Mouse (Mus musculus): ENCODE measurements around the gene Dpy19l3. TPM values are rescaled to one million over a fixed set of nuclear protein-coding genes. Genes with fewer than 3 reads are reported as not detected.
A peak's percentile ranks its signal among the peaks of the same experiment; 100 is the strongest.

Gene Dpy19l3
- 42.4 and 44.6 TPM in 2 replicates for polyA plus RNA-seq (2015; fragmentation: Nextera tagmentation; extraction: Ambion mirVana)

DNA sequence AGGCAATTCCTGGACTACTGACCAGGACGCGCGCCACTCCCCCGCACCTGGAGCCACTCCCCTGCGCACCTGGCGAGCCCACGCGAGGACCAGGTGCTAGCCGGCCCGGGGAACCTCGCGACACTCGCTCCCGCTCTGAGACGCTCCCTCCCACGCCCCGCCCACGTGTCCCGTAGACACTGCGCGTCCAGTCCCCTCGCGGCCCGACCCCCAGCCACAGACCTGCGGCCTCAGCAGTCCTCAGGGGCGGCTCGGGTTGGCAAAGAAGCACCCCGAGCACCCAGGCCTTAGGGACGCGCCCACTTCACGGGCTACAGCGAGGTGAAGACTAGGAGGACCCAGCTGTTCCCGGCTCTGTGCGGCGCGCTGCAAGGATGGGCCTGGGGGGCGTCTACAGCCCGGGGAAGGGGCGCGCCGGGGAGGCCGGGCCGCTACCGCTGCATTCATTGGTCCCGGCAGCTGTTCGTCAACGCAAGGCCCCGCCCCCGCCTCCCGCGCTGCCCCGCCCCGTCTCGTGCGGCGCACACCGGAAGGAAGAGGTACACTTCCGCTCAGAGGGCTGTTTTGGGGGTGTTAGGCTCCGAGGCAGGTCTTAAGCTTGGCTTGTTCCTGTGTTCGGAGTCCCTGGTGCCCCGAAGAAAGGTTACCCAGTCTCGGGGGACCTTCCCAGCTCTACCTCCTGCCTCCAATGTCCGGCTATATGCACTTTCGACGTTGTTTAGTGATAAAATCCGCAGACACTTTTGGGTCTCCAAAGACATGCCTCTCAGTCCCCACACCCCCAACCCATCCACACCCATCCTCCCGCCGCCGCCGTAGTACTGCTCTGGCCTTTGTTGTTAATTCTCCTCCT lies at the start of gene Dpy19l3:
Gene Dpy19l3 (minus strand): TSS at position 422 of the 853 bp plus-strand sequence.
- Histone ChIP-seq H3K36me3 (ENCODE audit: control insufficient read depth, insufficient read depth, low read length) (peaks cover 5% of the 10 kb centered on the region; the same call in 1 of the 2 replicates), H3K4me2 (ENCODE audit: low read length) (peak within 1 kb of the TSS; percentile 97), H3K4me3 (ENCODE audit: low read depth, low read length) (peak within 1 kb of the TSS; percentile 91), H3K4me1 (ENCODE audit: control insufficient read depth, insufficient read depth, low read length) (peaks cover 9% of the 10 kb centered on the region), H3K27me3 (ENCODE audit: control insufficient read depth, insufficient read depth, low read depth, low read length) (no peaks in the 10 kb centered on the region), H3K9ac (ENCODE audit: low read depth, low read length) (peak within 1 kb of the TSS; percentile 85), H3K9me3 (replicated peaks; ENCODE audit: control insufficient read depth, low read length, poor library complexity, severe bottlenecking) (no peaks in the 10 kb centered on the region), H3K27ac (ENCODE audit: low read length) (peak within 1 kb of the TSS; percentile 80)
- peak; percentile 98 for ATAC-seq
- under 1% methylated on average over 57 of the region's 70 CpGs for WGBS

DNA sequence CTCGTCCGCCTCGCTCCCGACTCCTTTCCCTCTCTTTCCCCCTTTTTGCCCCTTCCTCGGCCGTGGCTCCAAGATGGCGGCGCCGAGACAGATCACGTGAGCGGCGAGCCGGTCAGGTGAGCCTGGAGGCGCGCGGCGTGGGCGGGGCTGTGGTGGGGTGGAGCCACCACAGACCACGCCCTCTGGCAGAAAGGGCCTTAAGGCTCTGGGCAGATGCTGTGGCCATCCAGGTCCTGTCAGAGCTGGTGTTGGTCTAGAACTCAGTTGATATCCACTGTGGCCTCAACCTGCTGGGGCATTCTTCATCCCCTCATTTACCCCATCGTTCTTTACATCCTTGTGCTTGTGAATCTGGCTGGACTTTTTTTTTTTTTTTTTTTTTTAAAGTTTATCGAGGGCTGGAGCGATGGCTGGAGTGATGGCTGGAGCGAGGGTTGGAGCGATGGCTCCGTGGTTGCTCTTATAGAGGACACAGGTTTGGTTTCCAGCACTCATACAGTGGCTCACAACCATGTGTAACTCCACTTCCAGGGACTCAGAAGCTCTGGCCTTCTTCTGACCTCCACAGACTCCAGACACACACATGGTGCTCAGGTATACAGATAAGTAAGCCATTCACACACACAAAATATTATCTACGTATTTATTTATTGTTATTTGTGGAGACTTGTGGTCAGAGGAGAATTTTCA lies 48.8 kb upstream of the Dpy19l3 start, which contains the start of gene Zfp507:
Gene Zfp507 (minus strand): TSS at position 98 of the 690 bp plus-strand sequence.
- Histone ChIP-seq H3K27ac (ENCODE audit: low read length) (peak within 1 kb of the TSS; percentile 90), H3K9me3 (replicated peaks; ENCODE audit: control insufficient read depth, low read length, poor library complexity, severe bottlenecking) (no peaks in the 10 kb centered on the region)

GRCm38 (mm10) chr7:35802201-35802905 lies 48.1 kb upstream of the Dpy19l3 start:
- Histone ChIP-seq H3K27ac (ENCODE audit: low read length) (peak overlapping the region; percentile 90), H3K36me3 (ENCODE audit: control insufficient read depth, insufficient read depth, low read length) (peaks cover 12% of the 10 kb centered on the region), H3K9me3 (replicated peaks; ENCODE audit: control insufficient read depth, low read length, poor library complexity, severe bottlenecking) (no peaks in the 10 kb centered on the region), H3K4me3 (ENCODE audit: low read depth, low read length) (peak overlapping the region; percentile 96), H3K27me3 (ENCODE audit: control insufficient read depth, insufficient read depth, low read depth, low read length) (no peaks in the 10 kb centered on the region), H3K4me1 (ENCODE audit: control insufficient read depth, insufficient read depth, low read length) (peaks cover 13% of the 10 kb centered on the region), H3K9ac (ENCODE audit: low read depth, low read length) (peak overlapping the region; percentile 98), H3K4me2 (ENCODE audit: low read length) (peak overlapping the region; percentile 86)
- WGBS, result under 1% methylated on average over 39 of the region's 49 CpGs
- peak; percentile 92 for ATAC-seq

More for the DNA sequence above, 48.8 kb upstream of the Dpy19l3 start, which contains the start of gene Zfp507:
- peak; percentile 95 for ATAC-seq
- Histone ChIP-seq H3K4me3 (ENCODE audit: low read depth, low read length) (peak within 1 kb of the TSS; percentile 96), H3K36me3 (ENCODE audit: control insufficient read depth, insufficient read depth, low read length) (peaks cover 12% of the 10 kb centered on the region), H3K4me1 (ENCODE audit: control insufficient read depth, insufficient read depth, low read length) (peaks cover 13% of the 10 kb centered on the region), H3K27me3 (ENCODE audit: control insufficient read depth, insufficient read depth, low read depth, low read length) (no peaks in the 10 kb centered on the region), H3K4me2 (ENCODE audit: low read length) (peak within 1 kb of the TSS; percentile 86), H3K9ac (ENCODE audit: low read depth, low read length) (peak within 1 kb of the TSS; percentile 98)
- 25% methylated on average over 22 of the region's 26 CpGs for whole genome bisulfite sequencing

GRCm38 (mm10) chr7:35796123-35796522 lies 41.9 kb upstream of the Dpy19l3 start:
- peaks cover 48% of the 10 kb centered on the region for H3K36me3 ChIP-seq (ENCODE audit: control insufficient read depth, insufficient read depth, low read length)
- no peaks in the 10 kb centered on the region for H3K9me3 ChIP-seq (replicated peaks; ENCODE audit: control insufficient read depth, low read length, poor library complexity, severe bottlenecking)
- ATAC-seq, result no peak
- H3K27me3 ChIP-seq (ENCODE audit: control insufficient read depth, insufficient read depth, low read depth, low read length), result no peaks in the 10 kb centered on the region
- 60% methylated on average over 7 of the region's 7 CpGs for WGBS
- no peak overlapping the region for H3K27ac ChIP-seq (ENCODE audit: low read length)
- H3K4me1 ChIP-seq (ENCODE audit: control insufficient read depth, insufficient read depth, low read length), result peaks cover 3% of the 10 kb centered on the region
- H3K9ac ChIP-seq (ENCODE audit: low read depth, low read length), result no peak overlapping the region
- no peak overlapping the region for H3K4me3 ChIP-seq (ENCODE audit: low read depth, low read length)
- H3K4me2 ChIP-seq (ENCODE audit: low read length), result no peak overlapping the region

- no peak overlapping the region for H3K27ac ChIP-seq (ENCODE audit: low read length)
- H3K27me3 ChIP-seq (ENCODE audit: control insufficient read depth, insufficient read depth, low read depth, low read length), result no peaks in the 10 kb centered on the region
- H3K9ac ChIP-seq (ENCODE audit: low read depth, low read length), result no peak overlapping the region
- peaks cover 49% of the 10 kb centered on the region for H3K36me3 ChIP-seq (ENCODE audit: control insufficient read depth, insufficient read depth, low read length)
- no peak overlapping the region for H3K4me2 ChIP-seq (ENCODE audit: low read length)
- H3K9me3 ChIP-seq (replicated peaks; ENCODE audit: control insufficient read depth, low read length, poor library complexity, severe bottlenecking), result no peaks in the 10 kb centered on the region
- WGBS, result 82% methylated on average over 12 of the region's 12 CpGs
- no peak overlapping the region for H3K4me3 ChIP-seq (ENCODE audit: low read depth, low read length)
- no peak for ATAC-seq
- H3K4me1 ChIP-seq (ENCODE audit: control insufficient read depth, insufficient read depth, low read length), result no peaks in the 10 kb centered on the region
Observed at GRCm38 (mm10) chr7:35794145-35794664, 40.0 kb upstream of the Dpy19l3 start.

DNA sequence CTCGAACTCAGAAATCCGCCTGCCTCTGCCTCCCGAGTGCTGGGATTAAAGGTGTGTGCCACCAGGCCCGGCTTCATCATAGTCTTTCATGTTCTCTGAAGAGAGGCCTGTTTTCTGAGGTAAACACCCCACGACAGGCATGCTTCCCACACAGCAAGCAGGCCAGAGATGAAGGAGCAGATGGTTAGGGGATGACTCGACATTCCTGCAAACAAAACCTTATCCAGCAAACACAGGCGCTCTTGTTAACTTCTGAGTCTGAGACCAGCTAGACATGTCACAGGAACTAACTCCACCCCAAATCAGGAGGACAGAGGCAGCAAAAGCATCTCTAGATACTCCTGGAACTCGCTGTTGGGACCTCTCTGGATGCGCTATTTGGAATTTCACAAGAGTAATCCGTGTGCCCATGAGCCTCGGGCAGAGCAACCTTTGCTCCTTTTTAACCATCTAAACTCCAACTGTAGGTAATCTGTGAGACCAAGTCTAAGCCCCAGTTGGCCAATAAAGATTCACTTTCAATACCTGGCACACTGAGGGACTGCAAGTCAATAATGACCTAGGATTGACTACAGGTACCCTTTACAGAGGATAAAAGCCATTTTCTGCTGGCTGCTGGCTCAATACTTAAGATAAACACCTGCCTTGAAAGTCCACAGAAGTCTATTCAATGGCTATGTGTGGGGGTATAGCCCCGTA lies 38.0 kb upstream of the Dpy19l3 start:
- Histone ChIP-seq H3K4me3 (ENCODE audit: low read depth, low read length) (no peak overlapping the region), H3K9ac (ENCODE audit: low read depth, low read length) (no peak overlapping the region), H3K4me2 (ENCODE audit: low read length) (no peak overlapping the region), H3K9me3 (replicated peaks; ENCODE audit: control insufficient read depth, low read length, poor library complexity, severe bottlenecking) (no peaks in the 10 kb centered on the region), H3K27ac (ENCODE audit: low read length) (no peak overlapping the region), H3K4me1 (ENCODE audit: control insufficient read depth, insufficient read depth, low read length) (no peaks in the 10 kb centered on the region), H3K27me3 (ENCODE audit: control insufficient read depth, insufficient read depth, low read depth, low read length) (no peaks in the 10 kb centered on the region), H3K36me3 (ENCODE audit: control insufficient read depth, insufficient read depth, low read length) (peaks cover 52% of the 10 kb centered on the region)
- 92% methylated on average over 12 of the region's 12 CpGs for WGBS
- no peak for ATAC-seq

DNA sequence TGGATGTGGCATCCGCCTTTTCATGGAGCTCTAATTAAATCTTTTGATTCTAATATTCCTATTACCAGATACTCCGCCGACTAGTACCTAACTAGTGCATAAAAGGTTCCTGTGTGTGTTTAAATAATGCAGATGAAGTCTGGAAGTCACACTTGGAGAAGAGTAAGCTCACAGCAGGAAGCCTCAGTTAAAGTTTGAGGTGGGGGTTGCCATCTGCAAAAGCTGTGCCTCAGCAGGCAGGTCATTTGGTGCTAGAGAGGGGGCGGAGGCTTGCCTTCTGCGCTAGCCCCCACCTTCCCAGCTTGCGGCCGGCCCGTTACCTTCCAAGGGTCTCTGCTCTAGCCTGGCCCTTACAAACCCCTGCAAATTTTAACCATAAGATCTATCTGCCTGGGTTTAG lies 36.7 kb upstream of the Dpy19l3 start:
- no peaks in the 10 kb centered on the region for H3K4me1 ChIP-seq (ENCODE audit: control insufficient read depth, insufficient read depth, low read length)
- no peak overlapping the region for H3K27ac ChIP-seq (ENCODE audit: low read length)
- no peaks in the 10 kb centered on the region for H3K9me3 ChIP-seq (replicated peaks; ENCODE audit: control insufficient read depth, low read length, poor library complexity, severe bottlenecking)
- H3K27me3 ChIP-seq (ENCODE audit: control insufficient read depth, insufficient read depth, low read depth, low read length), result no peaks in the 10 kb centered on the region
- no peak overlapping the region for H3K4me3 ChIP-seq (ENCODE audit: low read depth, low read length)
- peaks cover 55% of the 10 kb centered on the region for H3K36me3 ChIP-seq (ENCODE audit: control insufficient read depth, insufficient read depth, low read length)
- no peak overlapping the region for H3K4me2 ChIP-seq (ENCODE audit: low read length)
- no peak overlapping the region for H3K9ac ChIP-seq (ENCODE audit: low read depth, low read length)
- 85% methylated on average over 8 of the region's 8 CpGs for WGBS
- ATAC-seq, result no peak

DNA sequence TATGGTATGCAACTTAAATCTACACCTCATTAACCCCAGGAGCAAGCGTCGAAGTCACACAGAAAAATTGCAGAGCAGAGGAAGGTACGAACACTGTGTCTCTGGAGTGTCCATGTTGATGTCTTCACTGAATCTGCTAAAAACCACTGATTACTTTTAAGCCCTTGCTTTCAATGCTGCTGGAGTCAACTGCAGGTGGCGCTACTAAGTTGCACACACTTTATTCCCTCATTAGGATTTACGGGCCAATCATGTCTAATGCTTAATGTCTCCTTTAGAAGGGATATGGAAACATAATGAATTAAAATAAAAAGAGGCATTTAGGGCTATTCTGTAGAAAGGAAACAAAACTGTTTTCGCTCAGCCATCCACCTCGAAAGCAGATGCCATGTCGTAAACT lies 35.9 kb upstream of the Dpy19l3 start:
- no peaks in the 10 kb centered on the region for H3K4me1 ChIP-seq (ENCODE audit: control insufficient read depth, insufficient read depth, low read length)

More for the DNA sequence above, 35.9 kb upstream of the Dpy19l3 start:
- H3K27me3 ChIP-seq (ENCODE audit: control insufficient read depth, insufficient read depth, low read depth, low read length), result no peaks in the 10 kb centered on the region
- no peak overlapping the region for H3K4me3 ChIP-seq (ENCODE audit: low read depth, low read length)
- no peaks in the 10 kb centered on the region for H3K9me3 ChIP-seq (replicated peaks; ENCODE audit: control insufficient read depth, low read length, poor library complexity, severe bottlenecking)
- no peak for ATAC-seq
- no peak overlapping the region for H3K4me2 ChIP-seq (ENCODE audit: low read length)
- no peak overlapping the region for H3K9ac ChIP-seq (ENCODE audit: low read depth, low read length)
- WGBS, result 86% methylated on average over 8 of the region's 8 CpGs
- H3K36me3 ChIP-seq (ENCODE audit: control insufficient read depth, insufficient read depth, low read length), result peaks cover 55% of the 10 kb centered on the region
- H3K27ac ChIP-seq (ENCODE audit: low read length), result no peak overlapping the region

Data from midbrain, embryonic 16.5 days (tissue).